Mouse (Mus musculus) adipocyte (in vitro differentiated cells): Measurements from ENCODE around the gene Cdc25b.

ENCODE experiments used
- DNase-seq: peaks from one replicate; pipeline ENCODE4 v3.0.0-alpha.2; 2016; ENCODE audit warnings: low spot score

Gene Cdc25b

GRCm38 (mm10) chr2:131186771-131187601 lies at the start of gene Cdc25b, which contains the start of gene Spef1:
Cdc25b (plus strand) TSS chr2:131186949.
Spef1 (minus strand) TSS chr2:131187282.
- peak; percentile 80 for DNase-seq

- no peak for DNase-seq
These were observed 48.5 kb upstream of the Cdc25b start for GRCm38 (mm10) chr2:131138296-131138695.

GRCm38 (mm10) chr2:131138760-131139159 lies 48.0 kb upstream of the Cdc25b start:
- no peak for DNase-seq

- DNase-seq = no peak
These were observed 47.5 kb upstream of the Cdc25b start for GRCm38 (mm10) chr2:131139287-131139686.

GRCm38 (mm10) chr2:131139886-131140532 lies 46.7 kb upstream of the Cdc25b start:
- no peak for DNase-seq

GRCm38 (mm10) chr2:131140533-131140905 lies 46.2 kb upstream of the Cdc25b start:
- DNase-seq = no peak

GRCm38 (mm10) chr2:131141336-131141986 lies 45.3 kb upstream of the Cdc25b start:
- DNase-seq = no peak

GRCm38 (mm10) chr2:131142592-131142991 lies 44.2 kb upstream of the Cdc25b start:
- peak; percentile 39 for DNase-seq

GRCm38 (mm10) chr2:131143007-131143780 lies 43.6 kb upstream of the Cdc25b start:
- no peak for DNase-seq

GRCm38 (mm10) chr2:131145121-131145520 lies 41.6 kb upstream of the Cdc25b start:
- no peak for DNase-seq

GRCm38 (mm10) chr2:131145536-131145935 lies 41.2 kb upstream of the Cdc25b start:
- no peak for DNase-seq

GRCm38 (mm10) chr2:131146193-131147042 lies 40.3 kb upstream of the Cdc25b start:
- no peak for DNase-seq

- no peak for DNase-seq
These were observed 39.7 kb upstream of the Cdc25b start for GRCm38 (mm10) chr2:131147043-131147365.

GRCm38 (mm10) chr2:131148353-131149253 lies 38.1 kb upstream of the Cdc25b start:
- peak; percentile 86 for DNase-seq

GRCm38 (mm10) chr2:131149254-131149578 lies 37.5 kb upstream of the Cdc25b start:
- no peak for DNase-seq

GRCm38 (mm10) chr2:131152166-131152730 lies 34.5 kb upstream of the Cdc25b start:
- no peak for DNase-seq

GRCm38 (mm10) chr2:131154036-131154435 lies 32.7 kb upstream of the Cdc25b start:
- no peak for DNase-seq

GRCm38 (mm10) chr2:131156987-131157386 lies 29.8 kb upstream of the Cdc25b start:
- peak; percentile 51 for DNase-seq

GRCm38 (mm10) chr2:131159491-131159910 lies 27.2 kb upstream of the Cdc25b start:
- DNase-seq = no peak
